Mouse (Mus musculus) megakaryocyte, embryonic 14.5 days (primary cell): Measurements from ENCODE around the gene Rrnad1.

ENCODE experiments used
- FLI1 ChIP-seq: IDR thresholded peaks from 2 replicates; pipeline ENCODE4 v1.6.1; 2012; ENCODE audit warnings: low read length, inconsistent platforms, mixed read lengths
- GATA1 ChIP-seq: IDR thresholded peaks from 3 replicates; pipeline ENCODE4 v1.6.1; 2012; ENCODE audit warnings: mixed read lengths, low read length, inconsistent platforms, borderline replicate concordance

DNA sequence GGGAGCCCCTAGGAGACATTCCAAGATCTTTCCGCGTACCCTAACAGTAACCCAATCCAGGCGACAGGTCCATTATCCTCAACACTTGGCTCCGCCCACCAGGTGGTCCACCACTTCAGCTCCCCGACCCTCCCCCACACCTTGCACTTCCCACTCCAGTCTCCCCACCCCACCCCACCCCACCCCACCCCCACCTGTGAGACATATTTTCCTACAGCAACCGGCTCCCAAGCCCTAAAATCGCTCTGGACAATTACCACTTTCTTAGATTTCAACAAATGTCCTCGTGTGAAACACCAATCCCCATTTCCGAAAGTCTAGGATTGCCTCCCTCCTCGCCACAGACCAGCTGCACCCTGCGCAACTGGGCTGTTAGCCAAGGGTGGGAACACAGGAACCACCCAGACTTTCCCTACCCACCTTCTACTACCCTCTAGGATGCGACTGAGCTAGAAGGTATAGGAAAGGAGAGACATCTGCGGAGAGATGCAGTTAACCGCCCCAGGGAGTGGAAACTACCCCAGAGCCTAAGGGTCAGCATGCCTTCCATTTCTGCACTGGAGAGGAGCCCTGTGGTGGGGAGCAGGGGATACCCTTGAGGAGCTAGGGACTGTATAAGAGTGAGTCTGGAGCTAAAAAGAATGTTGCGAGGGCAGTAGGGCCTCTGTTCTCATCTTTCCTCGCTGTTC lies 18.9 kb upstream of the Rrnad1 start:
- TF ChIP-seq GATA1 = no peak
- no peak for TF ChIP-seq FLI1
